Mouse (Mus musculus) forebrain, embryonic 10.5 days (tissue): ENCODE measurements around the gene Gm49721. TPM values are rescaled to one million over a fixed set of nuclear protein-coding genes. Genes with fewer than 3 reads are reported as not detected.
"Not testable (repeated sequence)": the region's sequence is repeated elsewhere in the genome, so short reads cannot be mapped to it uniquely, and the experiment has no call there.

Source experiments
- DNase-seq: peaks from one replicate; pipeline ENCODE4 v3.0.0-alpha.2; 2017; ENCODE audit warnings: low spot score; ENCODE audit errors: extremely low spot score
- H3K27ac ChIP-seq: fragments of 300-500 bp; sonication (generic); 2 replicates; pipeline ENCODE4 v1.5.1; 2016; ENCODE audit warnings: mild to moderate bottlenecking
- H3K27me3 ChIP-seq: fragments of 300-500 bp; sonication (generic); 2 replicates; pipeline ENCODE4 v1.6.1; 2016; ENCODE audit warnings: mild to moderate bottlenecking; ENCODE audit not compliant: poor library complexity, severe bottlenecking
- H3K36me3 ChIP-seq: fragments of 300-500 bp; sonication (generic); replicated peaks from 2 replicates; pipeline ENCODE4 v1.6.1; 2016; ENCODE audit warnings: mild to moderate bottlenecking, moderate library complexity
- H3K4me1 ChIP-seq: fragments of 300-500 bp; sonication (generic); 2 replicates; pipeline ENCODE4 v1.6.1; 2016
- H3K4me3 ChIP-seq: fragments of 300-500 bp; sonication (generic); 2 replicates; pipeline ENCODE4 v1.5.1; 2016; ENCODE audit warnings: mild to moderate bottlenecking, moderate library complexity
- H3K9me3 ChIP-seq: fragments of 300-500 bp; sonication (generic); 2 replicates; pipeline ENCODE4 v1.6.1; 2016; ENCODE audit warnings: mild to moderate bottlenecking, moderate library complexity
- WGBS: fragments of 180-500 bp; shearing (Covaris S2); methylation state at CpG from one replicate; pipeline ENCODE4 v1.1.7; 2016; 5-methylcytosine and 5-hydroxymethylcytosine counted together
- polyA plus RNA-seq: library from polyadenylated mRNA; unstranded; fragments of >200 nt; fragmentation: Nextera tagmentation; extraction: Ambion mirVana; gene quantifications from 2 replicates; pipeline ENCODE4 v1.2.1, GENCODE M21; 2016

Gm49721 gene
- polyA plus RNA-seq, 1 experiment from 2014 or later, result not detected

GRCm38 (mm10) chr17:6962936-6963335, 15.8 kb upstream of the Gm49721 start:
- H3K36me3 ChIP-seq, H3K4me3 ChIP-seq, H3K4me1 ChIP-seq, H3K27ac ChIP-seq, H3K27me3 ChIP-seq, DNase-seq, H3K9me3 ChIP-seq: not testable (repeated sequence)
- 82% methylated on average over 4 of the region's 4 CpGs for WGBS

GRCm38 (mm10) chr17:6965364-6965763, 13.3 kb upstream of the Gm49721 start:
- not testable (repeated sequence) for H3K36me3 ChIP-seq, H3K27ac ChIP-seq, H3K27me3 ChIP-seq, H3K4me1 ChIP-seq, DNase-seq, H3K4me3 ChIP-seq, H3K9me3 ChIP-seq
- 20% methylated on average over 6 of the region's 6 CpGs for WGBS

- not testable (repeated sequence) for H3K4me3 ChIP-seq, H3K9me3 ChIP-seq, H3K4me1 ChIP-seq, DNase-seq, H3K36me3 ChIP-seq, H3K27me3 ChIP-seq, H3K27ac ChIP-seq
- WGBS, result 38% methylated on average over 1 of the region's 1 CpGs
These were observed 11.0 kb upstream of the Gm49721 start for GRCm38 (mm10) chr17:6967673-6968072.

GRCm38 (mm10) chr17:6970334-6970733, 8.4 kb upstream of the Gm49721 start, which contains the start of gene Rnaset2b:
Gene Rnaset2b (plus strand): TSS chr17:6970634.
- not testable (repeated sequence) for H3K27ac ChIP-seq, DNase-seq, H3K4me3 ChIP-seq, H3K36me3 ChIP-seq, H3K27me3 ChIP-seq, H3K9me3 ChIP-seq, H3K4me1 ChIP-seq
- WGBS, result 86% methylated on average over 1 of the region's 8 CpGs

GRCm38 (mm10) chr17:6971238-6971637, 7.5 kb upstream of the Gm49721 start:
- not testable (repeated sequence) for H3K4me1 ChIP-seq, H3K27me3 ChIP-seq, H3K9me3 ChIP-seq, H3K27ac ChIP-seq, DNase-seq, H3K4me3 ChIP-seq, H3K36me3 ChIP-seq
- 84% methylated on average over 8 of the region's 8 CpGs for WGBS

GRCm38 (mm10) chr17:6972836-6973396, 5.8 kb upstream of the Gm49721 start:
- not testable (repeated sequence) for H3K27ac ChIP-seq, DNase-seq, H3K4me1 ChIP-seq, H3K4me3 ChIP-seq, H3K27me3 ChIP-seq, H3K36me3 ChIP-seq, H3K9me3 ChIP-seq
- WGBS, result 74% methylated on average over 4 of the region's 4 CpGs

- not testable (repeated sequence) for H3K4me1 ChIP-seq, DNase-seq, H3K9me3 ChIP-seq, H3K4me3 ChIP-seq, H3K36me3 ChIP-seq, H3K27me3 ChIP-seq, H3K27ac ChIP-seq
- WGBS, result 78% methylated on average over 3 of the region's 3 CpGs
These were observed 3.7 kb upstream of the Gm49721 start for GRCm38 (mm10) chr17:6974985-6975384.

GRCm38 (mm10) chr17:6979380-6979779, 676 bp downstream of the Gm49721 start:
- 41% methylated on average over 5 of the region's 5 CpGs for WGBS
- not testable (repeated sequence) for DNase-seq
- H3K27ac ChIP-seq, result peak overlapping the region; percentile 85; the same call in 1 of the 2 replicates

GRCm38 (mm10) chr17:6980144-6980543, 1.4 kb downstream of the Gm49721 start:
- not testable (repeated sequence) for H3K36me3 ChIP-seq, H3K4me1 ChIP-seq, DNase-seq, H3K27me3 ChIP-seq, H3K27ac ChIP-seq, H3K9me3 ChIP-seq, H3K4me3 ChIP-seq
- 94% methylated on average over 5 of the region's 8 CpGs for WGBS

More at GRCm38 (mm10) chr17:6979380-6979779, 676 bp downstream of the Gm49721 start:
- H3K36me3 ChIP-seq, H3K27me3 ChIP-seq, H3K9me3 ChIP-seq, H3K4me1 ChIP-seq: not testable (repeated sequence)
- peak overlapping the region; percentile 58 for H3K4me3 ChIP-seq

GRCm38 (mm10) chr17:6986118-6986517, 7.4 kb downstream of the Gm49721 start:
- DNase-seq, H3K4me3 ChIP-seq, H3K27ac ChIP-seq, H3K27me3 ChIP-seq, H3K4me1 ChIP-seq, H3K9me3 ChIP-seq: not testable (repeated sequence)
- WGBS, result 95% methylated on average over 1 of the region's 1 CpGs
- H3K36me3 ChIP-seq, result peaks cover 12% of the 10 kb centered on the region

- not testable (repeated sequence) for H3K27ac ChIP-seq, H3K4me1 ChIP-seq, DNase-seq, H3K4me3 ChIP-seq, H3K27me3 ChIP-seq, H3K36me3 ChIP-seq, H3K9me3 ChIP-seq
- WGBS, result no CpG with 5 or more reads among the region's 6 CpGs
These were observed 16.8 kb downstream of the Gm49721 start for GRCm38 (mm10) chr17:6995504-6995903.

DNA sequence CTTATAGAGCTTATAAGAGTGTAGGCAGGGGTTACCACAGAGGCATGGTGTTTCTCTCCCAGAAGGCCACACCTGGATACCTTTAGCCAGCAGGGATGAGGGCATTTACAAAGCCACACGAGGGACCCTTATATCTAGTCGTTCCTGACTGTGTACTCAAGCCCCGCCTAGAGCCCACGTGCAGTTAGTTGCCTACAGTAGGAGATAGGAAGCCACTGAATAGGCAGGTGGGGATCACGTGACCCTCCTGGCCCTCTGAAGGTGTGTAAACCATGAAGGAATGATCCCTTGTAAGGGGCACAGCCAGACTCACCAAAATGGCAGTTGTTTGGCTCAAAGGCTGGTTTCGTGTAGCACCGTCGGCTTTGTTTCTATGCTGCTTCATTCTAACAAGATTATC, 18.1 kb downstream of the Gm49721 start:
- 84% methylated on average over 8 of the region's 8 CpGs for WGBS
- H3K4me3 ChIP-seq, H3K9me3 ChIP-seq, H3K27ac ChIP-seq, H3K27me3 ChIP-seq, DNase-seq, H3K4me1 ChIP-seq, H3K36me3 ChIP-seq: not testable (repeated sequence)

- H3K4me1 ChIP-seq, H3K27me3 ChIP-seq, DNase-seq, H3K27ac ChIP-seq, H3K4me3 ChIP-seq, H3K36me3 ChIP-seq, H3K9me3 ChIP-seq: not testable (repeated sequence)
- WGBS, result 67% methylated on average over 1 of the region's 7 CpGs
These were observed 19.2 kb downstream of the Gm49721 start for GRCm38 (mm10) chr17:6997778-6998490.
